In the genomic region with DNA sequence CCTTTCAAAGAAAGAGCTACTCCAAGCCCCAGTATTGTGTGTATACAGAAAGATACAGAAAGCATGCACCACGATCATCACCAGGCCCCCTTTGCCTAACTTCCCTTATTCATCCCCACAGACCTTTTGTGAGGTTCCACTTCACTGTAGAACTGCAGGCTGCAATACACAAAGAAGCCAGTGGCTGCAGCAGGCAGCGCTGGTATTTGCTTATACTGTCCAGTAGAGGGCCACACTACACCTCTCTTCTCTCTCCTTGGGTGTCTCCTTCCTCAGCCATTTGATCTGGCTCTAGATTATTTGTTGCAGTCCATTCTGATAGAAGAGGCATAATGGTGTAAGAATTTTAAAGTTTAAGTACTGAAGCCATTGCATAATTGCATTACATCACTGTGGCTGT, we compare ENCODE assay signal across 8 mouse cellular contexts. TPM values are rescaled to one million over a fixed set of nuclear protein-coding genes. Genes with fewer than 3 reads are reported as not detected.
DNase-seq lines count a peak whose midpoint lies in the region; ATAC-seq and TF ChIP-seq lines count a peak whose summit lies in the region.

No protein-coding gene starts in this region.

- H3K9ac ChIP-seq in lung, embryonic 14.5 days = no peak overlapping the region
- H3K9ac ChIP-seq in neural tube, embryonic 15.5 days (replicated peaks) = no peak overlapping the region

- TF ChIP-seq CTCF in lung, embryonic 14.5 days (IDR thresholded peaks at IDR 0.05; ENCODE audit: low read depth) = peak; percentile 100

- peak; percentile 68 for ATAC-seq in lung, embryonic 14.5 days (ENCODE audit: insufficient read depth)
- peak; percentile 48 for ATAC-seq in neural tube, embryonic 15.5 days (ENCODE audit: low FRiP score)

- H3K4me3 ChIP-seq in lung, embryonic 14.5 days (ENCODE audit: low read depth, low read length) = no peak overlapping the region
- no peak overlapping the region for H3K4me3 ChIP-seq in neural tube, embryonic 15.5 days (replicated peaks)

- peak; percentile 73 for DNase-seq in CD4-positive helper T cell, adult 2 months (ENCODE audit: low read depth, low spot score)
- peak; percentile 88 for DNase-seq in R1 (ENCODE audit: low read depth, low spot score)
- peak; percentile 90 for DNase-seq in embryo, embryonic 11 days
- DNase-seq in heart, postnatal 4 days = peak; percentile 57
- DNase-seq in layer of hippocampus, adult 11-12 months (ENCODE audit: low spot score) = peak; percentile 78
- DNase-seq in lung, embryonic 14.5 days = peak; percentile 93
- peak; percentile 54 for DNase-seq in thymus, postnatal 4 days

- peak overlapping the region; percentile 46; the same call in 1 of the 2 replicates for H3K27ac ChIP-seq in lung, embryonic 14.5 days (ENCODE audit: low read depth)
- peak overlapping the region; percentile 73 for H3K27ac ChIP-seq in neural tube, embryonic 15.5 days (replicated peaks)

- H3K27me3 ChIP-seq in lung, embryonic 14.5 days (ENCODE audit: insufficient read depth, low read length) = no peaks in the 10 kb centered on the region
- H3K27me3 ChIP-seq in neural tube, embryonic 15.5 days (replicated peaks) = no peaks in the 10 kb centered on the region

- H3K9me3 ChIP-seq in lung, embryonic 14.5 days (ENCODE audit: low read depth, low read length) = no peaks in the 10 kb centered on the region
- no peaks in the 10 kb centered on the region for H3K9me3 ChIP-seq in neural tube, embryonic 15.5 days (replicated peaks)

- H3K4me1 ChIP-seq in lung, embryonic 14.5 days (ENCODE audit: insufficient read depth) = peaks cover 11% of the 10 kb centered on the region
- peaks cover 53% of the 10 kb centered on the region for H3K4me1 ChIP-seq in neural tube, embryonic 15.5 days

- no peaks in the 10 kb centered on the region for H3K36me3 ChIP-seq in lung, embryonic 14.5 days (ENCODE audit: insufficient read depth)
- H3K36me3 ChIP-seq in neural tube, embryonic 15.5 days = no peaks in the 10 kb centered on the region

- WGBS in lung, embryonic 14.5 days = 1% methylated on average over 2 of the region's 2 CpGs
- WGBS in neural tube, embryonic 15.5 days = 2% methylated on average over 2 of the region's 2 CpGs

- no peak overlapping the region for H3K4me2 ChIP-seq in lung, embryonic 14.5 days
- no peak overlapping the region for H3K4me2 ChIP-seq in neural tube, embryonic 15.5 days

RNA-seq across cellular contexts. Expression of a gene that starts 3.4 kb away (rescaled TPM):
- 1 to 10 TPM; 3.4 to 3.6 TPM for total RNA-seq in heart, postnatal 4 days (2021)
- polyA plus RNA-seq in lung, embryonic 14.5 days (2014; fragmentation: Nextera tagmentation; extraction: Ambion mirVana) = 9.0 and 9.4 TPM in 2 replicates
- 7.4 and 7.6 TPM in 2 replicates for polyA plus RNA-seq in neural tube, embryonic 15.5 days (2015; fragmentation: Nextera tagmentation; extraction: Ambion mirVana)

RNA-seq across cellular contexts. Expression of a gene that starts 7.2 kb away (rescaled TPM):
- total RNA-seq in heart, postnatal 4 days (2021) = 1 to 10 TPM in 1 of 2 experiments, under 1 TPM in 1; 0.88 to 1.7 TPM
- 0.14 and 0.33 TPM in 2 replicates for polyA plus RNA-seq in lung, embryonic 14.5 days (2014; fragmentation: Nextera tagmentation; extraction: Ambion mirVana)
- polyA plus RNA-seq in neural tube, embryonic 15.5 days (2015; fragmentation: Nextera tagmentation; extraction: Ambion mirVana) = 0.68 and 0.96 TPM in 2 replicates

RNA-seq across cellular contexts. Expression of a gene that starts 46.7 kb away (rescaled TPM):
- total RNA-seq in heart, postnatal 4 days (2021) = 1 to 10 TPM; 8.0 to 8.6 TPM
- polyA plus RNA-seq in lung, embryonic 14.5 days (2014; fragmentation: Nextera tagmentation; extraction: Ambion mirVana) = 10.1 and 13.1 TPM in 2 replicates
- 17.3 and 17.4 TPM in 2 replicates for polyA plus RNA-seq in neural tube, embryonic 15.5 days (2015; fragmentation: Nextera tagmentation; extraction: Ambion mirVana)
